Mouse (Mus musculus) myocyte (in vitro differentiated cells): ENCODE measurements around the gene Dcp1b.

Experiments used
- CEBPB ChIP-seq: IDR thresholded peaks from 2 replicates; pipeline ENCODE4 v1.6.1; 2011; ENCODE audit warnings: mild to moderate bottlenecking, moderate library complexity; ENCODE audit not compliant: poor library complexity, insufficient read depth, severe bottlenecking
- MAX ChIP-seq: IDR thresholded peaks from one replicate; pipeline ENCODE4 v1.6.1; 2011; ENCODE audit warnings: low read depth, mild to moderate bottlenecking, control low read depth
- MYOD1 ChIP-seq, 3 experiments: IDR thresholded peaks; one replicate each; pipeline ENCODE4 v1.6.1; 2011; ENCODE audit warnings: control low read depth in 2 of 3, low read depth in 2 of 3, mild to moderate bottlenecking in 2 of 3, moderate library complexity in 1 of 3; ENCODE audit not compliant: insufficient read length in 2 of 3, control insufficient read depth in 1 of 3
- MYOG ChIP-seq, 3 experiments: IDR thresholded peaks; one replicate each; pipeline ENCODE4 v1.6.1; 2011; ENCODE audit warnings: control low read depth in 2 of 3, low read depth in 2 of 3, mild to moderate bottlenecking in 2 of 3; ENCODE audit not compliant: insufficient read length in 2 of 3, control insufficient read depth in 1 of 3, insufficient read depth in 1 of 3
- POLR2A ChIP-seq: IDR thresholded peaks from one replicate; pipeline ENCODE4 v1.6.1; 2011; ENCODE audit warnings: low read depth, mild to moderate bottlenecking, control low read depth, moderate library complexity; ENCODE audit not compliant: insufficient read length
- POLR2AphosphoS2 ChIP-seq: IDR thresholded peaks from one replicate; pipeline ENCODE4 v1.6.1; 2011; ENCODE audit warnings: low read depth, control low read depth; ENCODE audit not compliant: insufficient read length
- REST ChIP-seq: IDR thresholded peaks from one replicate; pipeline ENCODE4 v1.6.1; 2011; ENCODE audit warnings: mild to moderate bottlenecking, control low read depth, moderate library complexity; ENCODE audit not compliant: insufficient read depth, insufficient read length
- SRF ChIP-seq: IDR thresholded peaks from one replicate; pipeline ENCODE4 v1.6.1; 2011; ENCODE audit warnings: low read depth; ENCODE audit not compliant: control insufficient read depth, insufficient read length
- TCF12 ChIP-seq: IDR thresholded peaks from one replicate; pipeline ENCODE4 v1.6.1; 2011; ENCODE audit warnings: mild to moderate bottlenecking, control low read depth; ENCODE audit not compliant: poor library complexity, insufficient read depth, severe bottlenecking
- USF1 ChIP-seq: IDR thresholded peaks from one replicate; pipeline ENCODE4 v1.6.1; 2011; ENCODE audit warnings: low read depth, mild to moderate bottlenecking, control low read depth, moderate library complexity

DNA sequence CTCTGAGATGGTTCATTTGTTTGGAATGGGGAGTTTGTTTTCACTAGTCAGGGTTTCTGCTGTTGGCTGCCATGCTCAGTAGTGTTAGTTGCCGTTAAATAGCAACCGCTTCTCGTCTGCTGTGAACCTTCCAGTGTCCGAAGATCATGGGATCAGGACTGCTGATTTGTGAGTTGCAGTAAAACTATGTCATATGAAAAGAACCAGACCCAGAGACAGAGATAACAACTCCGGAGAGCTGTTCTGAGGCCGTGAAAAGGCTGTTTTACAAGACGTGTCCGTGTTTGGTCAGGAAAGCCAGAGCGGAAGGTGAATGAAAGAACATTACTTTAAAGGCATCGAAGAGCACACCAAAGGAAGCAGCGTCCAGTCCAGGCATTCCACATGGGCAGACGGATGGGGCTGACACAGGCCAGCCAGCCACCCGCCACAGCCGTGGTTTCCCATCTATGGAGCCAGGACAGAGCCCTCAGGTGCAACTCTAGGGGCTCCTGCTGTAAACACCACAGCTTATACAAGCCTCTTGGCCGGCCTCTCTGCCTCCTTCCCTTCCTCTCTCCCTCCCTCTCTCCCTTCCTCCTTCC lies 18.6 kb downstream of the Dcp1b start:
- TF ChIP-seq POLR2A, result no peak
- no peak for TF ChIP-seq MAX
- no peak for TF ChIP-seq TCF12
- no peak for TF ChIP-seq POLR2AphosphoS2
- no peak for TF ChIP-seq REST
- no peak for TF ChIP-seq MYOD1 (IDR thresholded peaks at IDR 0.05; ENCODE audit: control insufficient read depth in 1 of 3, insufficient read length in 2 of 3, low read depth in 2 of 3)
- TF ChIP-seq USF1, result no peak
- TF ChIP-seq MYOG (IDR thresholded peaks at IDR 0.05; ENCODE audit: control insufficient read depth in 1 of 3, insufficient read depth in 1 of 3, insufficient read length in 2 of 3, low read depth in 2 of 3), result no peak
- TF ChIP-seq CEBPB, result no peak
- TF ChIP-seq SRF, result no peak
